Mouse (Mus musculus) cortical plate, adult 2 months (tissue): ENCODE measurements at regions not wholly inside any gene's neighbourhood (a gene's known extent, or its start where the extent isn't known, plus 50 kb on each side); places are given as distances from the start of the nearest gene placed in this dataset.

Source experiments
- CTCF ChIP-seq: fragments of 200-500 bp; IDR thresholded peaks from 2 replicates; pipeline ENCODE4 v1.5.1; 2011; ENCODE audit warnings: mild to moderate bottlenecking, control low read depth, low read length; ENCODE audit not compliant: insufficient read depth; ENCODE audit errors: extremely low read depth
- POLR2A ChIP-seq: fragments of 200-500 bp; IDR thresholded peaks from 2 replicates; pipeline ENCODE4 v1.6.1; 2011; ENCODE audit warnings: mild to moderate bottlenecking, low read length, control low read depth; ENCODE audit not compliant: insufficient read depth; ENCODE audit errors: extremely low read depth

DNA sequence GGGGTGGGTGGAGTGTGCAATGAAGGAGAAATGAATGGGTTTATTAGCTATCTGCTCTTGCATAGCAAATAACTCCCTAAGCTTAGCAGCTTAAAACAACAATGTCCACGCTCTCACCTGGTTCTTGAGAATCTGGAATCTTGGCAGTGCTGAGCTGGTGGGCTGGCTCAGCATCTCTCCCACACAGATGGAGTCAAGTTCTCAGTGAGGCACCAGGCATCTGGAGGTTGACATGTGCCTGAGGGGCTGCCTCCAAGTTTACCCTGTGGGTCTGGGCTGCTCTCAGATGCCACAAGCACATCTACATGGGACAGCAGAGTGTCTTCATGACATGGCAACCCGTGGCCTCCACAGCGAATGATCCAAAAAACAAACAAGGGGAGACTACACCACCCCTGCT is 78.2 kb upstream of the Klf13 start:
- no peak for TF ChIP-seq CTCF
- TF ChIP-seq POLR2A: no peak
